Mouse (Mus musculus) olfactory bulb, adult 2 months (tissue): ENCODE data around the gene Trappc2l. TPM values are rescaled to one million over a fixed set of nuclear protein-coding genes. Genes with fewer than 3 reads are reported as not detected.

ENCODE experiments used
- H3K27ac ChIP-seq: fragments of 200-500 bp; 2 replicates; pipeline ENCODE4 v1.5.1; 2012; ENCODE audit warnings: low read depth, low read length; ENCODE audit not compliant: insufficient read depth
- H3K4me1 ChIP-seq: fragments of 200-500 bp; 2 replicates; pipeline ENCODE4 v1.6.1; 2012; ENCODE audit warnings: low read length; ENCODE audit not compliant: control insufficient read depth, insufficient read depth
- H3K4me3 ChIP-seq: fragments of 200-500 bp; 2 replicates; pipeline ENCODE4 v1.5.1; 2012; ENCODE audit warnings: mild to moderate bottlenecking, low read depth, low read length, moderate library complexity; ENCODE audit not compliant: insufficient read depth
- CTCF ChIP-seq: fragments of 200-500 bp; IDR thresholded peaks from 2 replicates; pipeline ENCODE4 v1.5.1; 2012; ENCODE audit warnings: low read depth, mild to moderate bottlenecking, low read length, moderate library complexity; ENCODE audit not compliant: insufficient read depth
- POLR2A ChIP-seq: fragments of 200-500 bp; IDR thresholded peaks from 2 replicates; pipeline ENCODE4 v1.6.1; 2012; ENCODE audit warnings: mild to moderate bottlenecking, low read depth, low read length, moderate library complexity; ENCODE audit not compliant: insufficient read depth
- whole genome bisulfite sequencing: fragments of 180-500 bp; shearing (Covaris S2); methylation state at CpG from one replicate; pipeline ENCODE4 v1.1.7; 2018; 5-methylcytosine and 5-hydroxymethylcytosine counted together
- polyA plus RNA-seq: library from polyadenylated mRNA; stranded (reverse); fragments of >200 nt; gene quantifications from 2 replicates; pipeline ENCODE4 v1.2.4, GENCODE M21; 2012; ENCODE audit warnings: low replicate concordance; ENCODE audit not compliant: missing spikeins, insufficient read depth, insufficient read length

Trappc2l gene
- polyA plus RNA-seq, 1 experiment = not detected

GRCm38 (mm10) chr8:122633205-122633604 lies 21.8 kb downstream of the Trappc2l start:
- no peak overlapping the region for H3K4me3 ChIP-seq
- H3K4me1 ChIP-seq = no peaks in the 10 kb centered on the region
- no peak overlapping the region for H3K27ac ChIP-seq
- no peak for TF ChIP-seq CTCF
- no peak for TF ChIP-seq POLR2A
- WGBS = 95% methylated on average over 14 of the region's 14 CpGs

DNA sequence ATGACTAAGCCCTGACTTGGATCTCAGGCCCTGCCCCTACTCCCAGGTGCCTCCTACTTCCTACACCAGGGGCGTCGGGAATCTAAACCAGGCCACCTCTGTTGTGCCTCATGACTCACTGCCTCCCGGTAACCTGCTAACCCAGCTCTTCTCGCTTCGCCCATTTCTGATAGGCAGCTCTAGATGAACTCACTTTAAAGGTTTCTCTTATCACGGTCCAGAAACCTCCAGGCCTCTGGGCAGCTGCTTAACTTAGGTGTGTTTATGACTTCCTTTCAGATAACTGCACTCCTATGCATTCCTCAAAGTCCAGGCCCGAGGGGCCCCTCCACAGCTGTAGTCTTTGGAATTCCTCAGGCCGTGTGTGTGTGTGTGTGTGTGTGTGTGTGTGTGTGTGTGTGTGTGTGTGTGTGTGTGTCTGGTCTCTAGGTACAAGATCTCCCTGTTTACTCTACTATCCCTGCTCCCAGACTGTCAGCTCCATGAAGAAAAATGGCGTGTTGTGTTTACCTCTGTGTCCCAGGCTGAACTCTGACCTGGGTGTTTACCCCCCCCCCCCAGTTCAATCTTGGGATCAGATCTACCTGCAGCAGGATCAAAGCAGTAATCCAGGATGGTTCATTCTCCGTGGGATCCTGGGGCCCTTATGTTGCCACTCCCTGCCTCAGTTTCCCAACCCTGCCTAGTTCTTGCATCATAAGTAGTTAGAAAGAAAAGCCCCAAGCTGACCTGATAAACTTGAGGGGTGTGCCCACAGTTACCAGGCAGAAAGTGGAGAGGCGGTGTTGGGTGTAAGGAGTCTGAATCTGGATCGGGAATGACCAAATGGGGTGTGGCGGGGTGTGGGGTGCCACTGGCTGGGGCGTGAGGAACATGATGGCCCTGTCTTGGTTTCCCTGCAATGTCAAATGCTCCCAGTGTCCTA lies 24.7 kb downstream of the Trappc2l start:
- 81% methylated on average over 14 of the region's 14 CpGs for WGBS
- TF ChIP-seq POLR2A (no peak), CTCF (no peak)
- no peak overlapping the region for H3K27ac ChIP-seq
- H3K4me1 ChIP-seq = peaks cover 25% of the 10 kb centered on the region
- no peak overlapping the region for H3K4me3 ChIP-seq

- TF ChIP-seq CTCF (no peak), POLR2A (no peak)
- H3K4me1 ChIP-seq = peaks cover 32% of the 10 kb centered on the region
- WGBS = 58% methylated on average over 9 of the region's 9 CpGs
- no peak overlapping the region for H3K27ac ChIP-seq
- no peak overlapping the region for H3K4me3 ChIP-seq
Observed at GRCm38 (mm10) chr8:122636803-122637175, 25.3 kb downstream of the Trappc2l start.

DNA sequence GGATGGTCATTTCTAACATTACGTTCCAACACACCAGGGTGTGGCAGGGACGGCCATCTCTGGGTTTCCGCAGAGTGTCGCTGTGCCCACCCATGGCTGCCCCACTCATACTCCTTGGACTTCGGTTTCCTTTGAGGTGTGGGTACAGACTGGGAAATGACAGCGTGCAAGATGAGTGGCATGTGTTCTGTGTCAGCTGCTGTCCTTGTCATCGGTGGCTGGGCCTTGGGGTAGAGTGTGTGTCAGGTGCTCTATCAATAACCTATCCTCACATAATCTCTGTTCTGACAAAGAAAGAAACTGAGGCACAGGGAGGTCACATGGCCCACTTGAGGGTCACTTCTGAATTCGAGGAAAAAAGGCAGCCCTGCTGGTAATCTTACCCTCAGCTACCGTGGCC lies 25.8 kb downstream of the Trappc2l start:
- Histone ChIP-seq H3K4me3 (no peak overlapping the region), H3K4me1 (peaks cover 35% of the 10 kb centered on the region), H3K27ac (no peak overlapping the region)
- TF ChIP-seq POLR2A (no peak), CTCF (no peak)
- 91% methylated on average over 9 of the region's 9 CpGs for WGBS

- TF ChIP-seq CTCF = no peak
- TF ChIP-seq POLR2A = no peak
- WGBS = 91% methylated on average over 16 of the region's 16 CpGs
- Histone ChIP-seq H3K4me1 (peaks cover 45% of the 10 kb centered on the region), H3K27ac (no peak overlapping the region), H3K4me3 (no peak overlapping the region)
Observed at GRCm38 (mm10) chr8:122638601-122639000, 27.2 kb downstream of the Trappc2l start.

- H3K27ac ChIP-seq = no peak overlapping the region
- H3K4me3 ChIP-seq = no peak overlapping the region
- TF ChIP-seq POLR2A = no peak
- 40% methylated on average over 16 of the region's 16 CpGs for WGBS
- peaks cover 45% of the 10 kb centered on the region for H3K4me1 ChIP-seq
Observed at GRCm38 (mm10) chr8:122639521-122640248, 28.2 kb downstream of the Trappc2l start.

DNA sequence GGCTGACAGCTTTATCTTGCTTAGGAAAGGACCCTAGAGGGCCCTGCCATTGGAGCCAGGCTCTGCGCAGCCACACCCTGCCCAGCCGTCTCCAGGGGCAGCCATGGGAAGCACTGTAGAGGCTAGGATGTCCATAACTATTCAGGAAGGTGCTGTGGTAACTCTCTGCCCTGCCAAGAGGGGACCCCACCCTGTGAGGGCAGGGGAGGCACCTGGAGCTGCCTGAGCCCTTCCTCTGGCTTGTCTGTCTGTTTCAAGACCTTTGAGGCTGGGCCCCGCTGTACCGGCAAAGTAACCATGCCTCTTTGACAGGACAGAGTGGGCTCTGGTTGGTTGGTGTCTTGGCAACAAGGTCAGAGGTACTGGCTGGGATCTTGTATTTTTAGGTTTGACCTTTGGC lies 29.4 kb downstream of the Trappc2l start:
- WGBS = 96% methylated on average over 4 of the region's 4 CpGs
- no peak overlapping the region for H3K4me3 ChIP-seq
- TF ChIP-seq POLR2A = no peak
- no peak for TF ChIP-seq CTCF
- H3K27ac ChIP-seq = no peak overlapping the region
- H3K4me1 ChIP-seq = peaks cover 45% of the 10 kb centered on the region

GRCm38 (mm10) chr8:122641406-122641805 lies 30.0 kb downstream of the Trappc2l start:
- TF ChIP-seq CTCF = no peak
- TF ChIP-seq POLR2A = no peak
- peaks cover 45% of the 10 kb centered on the region for H3K4me1 ChIP-seq
- 68% methylated on average over 15 of the region's 15 CpGs for WGBS
- H3K27ac ChIP-seq = no peak overlapping the region
- H3K4me3 ChIP-seq = no peak overlapping the region

DNA sequence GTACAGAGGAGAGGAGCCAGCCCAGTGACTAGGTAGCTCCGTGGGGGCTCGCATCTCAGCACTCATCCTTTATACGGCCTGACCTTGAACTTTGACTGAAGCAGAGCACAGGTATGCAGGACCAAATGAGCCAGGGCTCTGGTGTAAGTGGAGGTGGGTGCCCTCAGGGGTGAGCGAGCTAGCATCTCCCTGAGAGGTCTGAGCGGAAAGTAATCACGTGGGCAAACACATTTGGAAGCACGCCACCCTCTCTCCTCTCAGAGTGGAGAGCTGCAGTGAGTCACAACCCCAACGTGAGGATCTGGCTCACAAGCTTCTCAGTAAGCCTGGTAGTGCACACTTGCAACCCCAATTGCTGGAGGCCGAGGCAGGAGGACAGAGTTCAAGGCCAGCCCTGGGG lies 30.6 kb downstream of the Trappc2l start:
- Histone ChIP-seq H3K4me1 (peaks cover 45% of the 10 kb centered on the region), H3K27ac (0 out of 2 replicates have a peak overlapping the region, but pooled peaks have one; percentile 5), H3K4me3 (no peak overlapping the region)
- WGBS = 24% methylated on average over 9 of the region's 9 CpGs
- TF ChIP-seq CTCF (no peak), POLR2A (no peak)
